Mouse (Mus musculus): ENCODE results near the gene Filip1l. TPM values are rescaled to one million over a fixed set of nuclear protein-coding genes. Genes with fewer than 3 reads are reported as not detected.

The Filip1l gene
- polyA plus RNA-seq, 1 experiment from 2014 or later, result 32.1 TPM

DNA sequence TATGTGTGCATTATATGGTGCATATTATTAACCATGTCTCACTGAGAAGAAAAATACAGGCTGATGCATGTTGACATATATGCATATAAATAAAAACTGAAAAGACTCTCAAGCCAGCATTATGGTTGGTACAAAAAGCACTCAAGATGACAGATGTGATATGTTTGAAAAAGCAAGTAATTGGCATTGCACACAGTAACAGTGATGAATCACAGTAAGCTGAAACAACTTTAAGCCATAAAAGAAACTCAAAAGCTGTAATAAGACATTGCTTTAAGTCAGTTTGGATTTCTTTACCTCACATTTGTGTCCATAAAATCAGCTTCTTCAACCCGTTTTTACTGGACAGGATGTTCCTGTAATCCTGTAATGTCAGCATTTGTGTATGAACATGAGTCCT, 211.9 kb downstream of the Filip1l start:
- H3K4me2 ChIP-seq (replicated peaks; ENCODE audit: low read depth), result no peak overlapping the region
- H3K27ac ChIP-seq (ENCODE audit: low read depth, low read length), result no peak overlapping the region
- H3K9me3 ChIP-seq (ENCODE audit: control insufficient read depth), result no peaks in the 10 kb centered on the region
- H3K9ac ChIP-seq (ENCODE audit: low read depth, low read length), result no peak overlapping the region
- no peaks in the 10 kb centered on the region for H3K27me3 ChIP-seq (replicated peaks; ENCODE audit: control insufficient read depth, insufficient read depth, low read length)
- H3K36me3 ChIP-seq (ENCODE audit: control insufficient read depth, insufficient read depth), result peaks cover 3% of the 10 kb centered on the region; the same call in 1 of the 2 replicates
- TF ChIP-seq CTCF (IDR thresholded peaks at IDR 0.05; ENCODE audit: low read depth), result no peak
- no peak for ATAC-seq
- no peak overlapping the region for H3K4me3 ChIP-seq (ENCODE audit: low read depth, low read length)
- H3K4me1 ChIP-seq (replicated peaks; ENCODE audit: control insufficient read depth, insufficient read depth, low read length), result no peaks in the 10 kb centered on the region
- 56% methylated on average over 1 of the region's 1 CpGs for WGBS

DNA sequence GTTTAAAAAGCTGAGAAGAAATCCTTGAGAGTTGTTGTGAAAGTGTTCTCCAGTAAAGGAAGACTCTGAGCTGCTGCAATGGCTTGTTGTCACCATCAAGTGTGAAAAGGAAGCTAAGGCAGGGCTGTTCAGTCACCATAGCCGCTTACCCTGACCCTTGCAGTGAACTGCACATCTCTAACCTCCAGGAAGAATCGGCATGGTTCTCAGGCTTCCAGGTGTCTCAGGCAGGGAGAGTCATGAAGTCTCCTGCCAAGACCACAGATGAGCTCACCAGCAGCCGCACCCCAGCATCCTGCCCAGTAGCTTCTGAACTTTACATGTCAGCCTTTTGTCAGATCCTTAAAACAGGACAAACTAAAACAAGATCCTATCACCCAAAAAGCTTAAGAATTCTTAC, 213.3 kb downstream of the Filip1l start:
- no peak for ATAC-seq
- H3K27ac ChIP-seq (ENCODE audit: low read depth, low read length), result no peak overlapping the region
- 77% methylated on average over 3 of the region's 3 CpGs for WGBS
- no peaks in the 10 kb centered on the region for H3K27me3 ChIP-seq (replicated peaks; ENCODE audit: control insufficient read depth, insufficient read depth, low read length)
- no peak overlapping the region for H3K4me2 ChIP-seq (replicated peaks; ENCODE audit: low read depth)
- H3K9me3 ChIP-seq (ENCODE audit: control insufficient read depth), result no peaks in the 10 kb centered on the region
- TF ChIP-seq CTCF (IDR thresholded peaks at IDR 0.05; ENCODE audit: low read depth), result no peak
- H3K36me3 ChIP-seq (ENCODE audit: control insufficient read depth, insufficient read depth), result peaks cover 15% of the 10 kb centered on the region
- no peak overlapping the region for H3K4me3 ChIP-seq (ENCODE audit: low read depth, low read length)
- H3K9ac ChIP-seq (ENCODE audit: low read depth, low read length), result no peak overlapping the region
- no peaks in the 10 kb centered on the region for H3K4me1 ChIP-seq (replicated peaks; ENCODE audit: control insufficient read depth, insufficient read depth, low read length)

DNA sequence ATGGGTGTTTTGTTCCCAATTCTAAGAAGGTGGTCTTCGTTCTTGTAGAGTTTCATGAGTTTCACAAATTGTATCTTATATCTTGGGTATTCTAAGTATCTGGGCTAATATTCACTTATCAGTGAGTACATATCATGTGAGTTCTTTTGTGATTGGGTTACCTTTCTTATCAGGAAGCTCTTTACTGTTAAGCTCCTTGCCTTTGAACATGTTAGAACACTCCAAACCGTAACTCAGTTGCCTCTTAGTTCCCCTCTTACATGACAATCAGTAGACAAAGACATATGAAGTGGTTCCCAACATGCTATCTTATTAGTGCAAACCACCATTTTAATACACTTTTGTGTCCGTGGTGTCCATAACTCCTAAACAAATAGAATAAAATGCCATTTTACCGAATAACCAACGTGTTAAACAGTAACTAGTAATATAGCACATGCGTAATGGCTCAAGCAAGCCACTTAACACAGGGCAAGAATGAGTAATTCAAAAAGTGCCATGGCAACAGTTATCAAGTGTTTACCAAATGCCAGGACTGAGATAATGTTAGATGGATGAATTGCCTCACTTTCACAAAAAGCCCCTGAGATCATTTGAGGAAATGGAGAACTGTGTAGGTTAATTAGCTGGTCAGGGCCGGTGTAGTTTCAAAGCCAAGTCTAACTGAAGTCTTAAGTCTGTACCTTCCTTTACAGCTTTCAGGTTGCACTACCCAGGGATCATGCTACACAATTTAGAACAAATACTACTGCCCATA, 215.9 kb downstream of the Filip1l start:
- TF ChIP-seq CTCF (IDR thresholded peaks at IDR 0.05; ENCODE audit: low read depth), result no peak
- Histone ChIP-seq H3K9ac (ENCODE audit: low read depth, low read length) (no peak overlapping the region), H3K36me3 (ENCODE audit: control insufficient read depth, insufficient read depth) (peaks cover 25% of the 10 kb centered on the region), H3K9me3 (ENCODE audit: control insufficient read depth) (no peaks in the 10 kb centered on the region), H3K27me3 (replicated peaks; ENCODE audit: control insufficient read depth, insufficient read depth, low read length) (no peaks in the 10 kb centered on the region), H3K4me2 (replicated peaks; ENCODE audit: low read depth) (peak overlapping the region; percentile 39; the same call in 1 of the 2 replicates), H3K4me1 (replicated peaks; ENCODE audit: control insufficient read depth, insufficient read depth, low read length) (peaks cover 8% of the 10 kb centered on the region; the same call in 1 of the 2 replicates), H3K4me3 (ENCODE audit: low read depth, low read length) (no peak overlapping the region), H3K27ac (ENCODE audit: low read depth, low read length) (no peak overlapping the region; the same call in 1 of the 2 replicates)
- ATAC-seq, result peak; percentile 96
- 38% methylated on average over 7 of the region's 7 CpGs for WGBS

DNA sequence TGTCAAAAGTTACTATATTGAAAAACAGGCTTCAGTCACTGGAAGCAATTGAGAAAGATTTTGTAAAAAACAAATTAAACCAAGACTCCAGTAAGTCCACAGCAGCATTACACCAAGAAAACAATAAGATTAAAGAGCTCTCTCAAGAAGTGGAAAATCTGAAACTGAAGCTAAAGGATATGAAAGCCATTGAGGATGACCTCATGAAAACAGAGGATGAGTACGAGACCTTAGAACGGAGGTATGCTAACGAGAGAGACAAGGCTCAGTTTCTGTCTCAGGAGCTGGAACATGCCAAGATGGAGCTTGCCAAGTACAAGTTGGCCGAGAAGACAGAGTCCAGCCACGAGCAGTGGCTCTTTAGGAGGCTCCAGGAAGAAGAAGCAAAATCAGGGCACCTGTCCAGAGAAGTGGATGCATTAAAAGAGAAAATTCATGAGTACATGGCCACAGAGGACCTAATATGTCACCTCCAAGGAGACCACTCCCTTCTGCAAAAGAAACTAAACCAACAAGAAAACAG, 218.0 kb downstream of the Filip1l start:
- no peak for TF ChIP-seq CTCF (IDR thresholded peaks at IDR 0.05; ENCODE audit: low read depth)
- Histone ChIP-seq H3K9ac (ENCODE audit: low read depth, low read length) (no peak overlapping the region), H3K4me1 (replicated peaks; ENCODE audit: control insufficient read depth, insufficient read depth, low read length) (peaks cover 8% of the 10 kb centered on the region; the same call in 1 of the 2 replicates), H3K9me3 (ENCODE audit: control insufficient read depth) (no peaks in the 10 kb centered on the region), H3K36me3 (ENCODE audit: control insufficient read depth, insufficient read depth) (peaks cover 25% of the 10 kb centered on the region), H3K27me3 (replicated peaks; ENCODE audit: control insufficient read depth, insufficient read depth, low read length) (no peaks in the 10 kb centered on the region), H3K27ac (ENCODE audit: low read depth, low read length) (no peak overlapping the region), H3K4me3 (ENCODE audit: low read depth, low read length) (no peak overlapping the region), H3K4me2 (replicated peaks; ENCODE audit: low read depth) (no peak overlapping the region)
- 82% methylated on average over 5 of the region's 5 CpGs for WGBS
- no peak for ATAC-seq

DNA sequence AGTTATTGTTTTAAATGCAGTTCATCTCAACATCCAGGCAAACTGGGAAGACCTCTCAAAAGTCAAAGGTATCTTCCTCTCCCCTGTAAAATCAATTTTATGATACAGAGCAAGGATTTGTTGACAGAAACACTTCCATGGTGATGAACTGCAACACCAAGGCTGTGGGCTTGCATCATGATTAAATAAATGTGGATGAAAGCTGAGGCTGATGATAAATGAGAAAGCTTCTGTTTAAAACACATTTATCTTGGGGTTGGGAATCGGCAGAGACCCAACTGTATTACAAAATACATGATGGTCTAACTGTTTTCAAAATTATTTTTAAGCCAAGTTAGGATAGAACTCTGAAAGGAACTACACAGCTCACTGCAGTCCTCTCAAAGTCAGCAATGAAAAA, 220.9 kb downstream of the Filip1l start:
- WGBS, result 40% methylated on average over 1 of the region's 1 CpGs
- no peak for TF ChIP-seq CTCF (IDR thresholded peaks at IDR 0.05; ENCODE audit: low read depth)
- no peaks in the 10 kb centered on the region for H3K27me3 ChIP-seq (replicated peaks; ENCODE audit: control insufficient read depth, insufficient read depth, low read length)
- H3K4me3 ChIP-seq (ENCODE audit: low read depth, low read length), result no peak overlapping the region
- H3K9me3 ChIP-seq (ENCODE audit: control insufficient read depth), result no peaks in the 10 kb centered on the region
- H3K36me3 ChIP-seq (ENCODE audit: control insufficient read depth, insufficient read depth), result peaks cover 25% of the 10 kb centered on the region
- no peak overlapping the region for H3K27ac ChIP-seq (ENCODE audit: low read depth, low read length)
- no peak for ATAC-seq
- peaks cover 8% of the 10 kb centered on the region; the same call in 1 of the 2 replicates for H3K4me1 ChIP-seq (replicated peaks; ENCODE audit: control insufficient read depth, insufficient read depth, low read length)
- H3K9ac ChIP-seq (ENCODE audit: low read depth, low read length), result no peak overlapping the region
- H3K4me2 ChIP-seq (replicated peaks; ENCODE audit: low read depth), result no peak overlapping the region

DNA sequence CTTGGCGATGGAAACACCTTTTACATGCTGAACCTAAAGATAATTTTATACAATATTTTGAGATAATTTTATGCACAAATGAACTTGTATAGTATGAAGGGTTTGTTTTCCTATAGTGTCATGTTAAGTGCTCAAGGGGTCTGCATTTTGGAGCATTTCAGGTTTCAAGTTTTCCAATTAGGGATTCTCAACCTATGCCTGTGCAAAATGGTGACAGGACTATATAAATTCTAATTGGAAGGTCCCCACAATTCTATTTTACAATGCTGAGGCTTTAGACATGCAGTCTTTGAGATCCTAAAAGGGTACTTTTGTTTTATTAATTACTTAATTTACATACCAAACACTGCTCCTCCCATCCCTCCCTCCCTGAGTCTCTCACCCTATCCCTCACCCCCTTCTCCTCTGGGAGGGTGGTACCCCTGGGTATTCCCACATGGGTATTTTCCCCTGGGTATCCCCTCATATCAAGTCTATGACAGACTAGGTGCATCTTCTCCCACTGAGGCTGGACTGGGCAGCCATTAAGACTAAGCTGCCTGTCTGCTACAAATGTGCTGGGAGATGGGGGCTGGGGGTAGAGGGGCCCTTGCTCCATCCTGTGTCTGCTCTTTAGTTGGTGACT, 223.0 kb downstream of the Filip1l start:
- Histone ChIP-seq H3K9me3 (ENCODE audit: control insufficient read depth) (no peaks in the 10 kb centered on the region), H3K4me3 (ENCODE audit: low read depth, low read length) (no peak overlapping the region), H3K4me2 (replicated peaks; ENCODE audit: low read depth) (no peak overlapping the region), H3K9ac (ENCODE audit: low read depth, low read length) (no peak overlapping the region), H3K27me3 (replicated peaks; ENCODE audit: control insufficient read depth, insufficient read depth, low read length) (no peaks in the 10 kb centered on the region), H3K4me1 (replicated peaks; ENCODE audit: control insufficient read depth, insufficient read depth, low read length) (peaks cover 8% of the 10 kb centered on the region; the same call in 1 of the 2 replicates), H3K36me3 (ENCODE audit: control insufficient read depth, insufficient read depth) (peaks cover 13% of the 10 kb centered on the region; the same call in 1 of the 2 replicates), H3K27ac (ENCODE audit: low read depth, low read length) (no peak overlapping the region)
- ATAC-seq, result no peak
- 93% methylated on average over 1 of the region's 1 CpGs for WGBS
- TF ChIP-seq CTCF (IDR thresholded peaks at IDR 0.05; ENCODE audit: low read depth), result no peak

All from intestine, postnatal 0 days (tissue).